Mouse (Mus musculus) liver, embryonic 14.5 days (tissue): ENCODE measurements at regions not wholly inside any gene's neighbourhood (a gene's known extent, or its start where the extent isn't known, plus 50 kb on each side); places are given as distances from the start of the nearest gene placed in this dataset.

Experiments
- CTCF ChIP-seq: IDR thresholded peaks from 2 replicates; pipeline ENCODE4 v1.5.1; 2016; ENCODE audit warnings: antibody characterized with exemption, low read depth, control low read depth
- EP300 ChIP-seq: IDR thresholded peaks from 2 replicates; pipeline ENCODE4 v1.6.1; 2016; ENCODE audit warnings: antibody characterized with exemption, low read depth

DNA sequence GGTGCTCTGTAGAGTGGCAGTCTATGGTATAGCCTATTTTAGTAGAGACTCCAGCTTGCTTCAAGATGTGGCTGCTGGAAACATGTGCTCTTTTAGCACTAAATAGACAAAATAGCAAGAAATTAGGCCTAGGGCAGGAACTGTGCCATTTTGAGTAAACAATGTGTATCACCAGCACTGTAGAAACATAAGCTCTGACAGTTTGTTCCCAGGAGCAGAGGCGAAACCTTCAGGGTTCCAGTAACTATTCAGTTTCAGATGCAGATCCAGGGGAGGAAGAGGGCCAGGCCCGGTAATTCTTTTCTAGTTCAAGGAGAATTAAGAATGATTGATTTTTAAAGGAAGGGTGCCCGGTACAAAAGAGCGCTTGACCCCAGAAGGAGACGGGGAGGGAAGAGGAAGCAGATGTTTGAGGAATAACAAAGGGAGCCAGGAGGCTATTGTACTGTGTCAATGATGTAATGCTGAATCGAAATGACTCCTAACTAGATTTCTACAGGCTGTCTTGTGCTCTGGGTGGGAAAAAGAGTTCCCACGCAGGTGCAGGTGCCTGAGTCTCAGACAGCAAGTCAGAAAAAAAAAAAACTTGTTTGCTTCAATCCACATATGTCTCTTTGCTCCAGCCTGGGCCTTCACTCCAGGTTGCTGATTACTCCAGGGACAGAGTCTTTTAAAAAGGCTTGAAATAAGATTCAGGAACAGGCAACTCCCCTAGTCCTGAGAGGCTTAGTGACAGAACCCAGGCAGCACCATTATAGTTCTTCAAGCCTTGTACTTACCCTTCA, 57.4 kb upstream of the Tex13c2 start:
- no peak for TF ChIP-seq CTCF
- TF ChIP-seq EP300, result no peak
